Mouse (Mus musculus): ENCODE results near the gene Faah. TPM values are rescaled to one million over a fixed set of nuclear protein-coding genes. Genes with fewer than 3 reads are reported as not detected.
A peak's percentile ranks its signal among the peaks of the same experiment; 100 is the strongest.

The Faah gene
- polyA plus RNA-seq, 1 experiment from 2014 or later: 1.4 TPM

DNA sequence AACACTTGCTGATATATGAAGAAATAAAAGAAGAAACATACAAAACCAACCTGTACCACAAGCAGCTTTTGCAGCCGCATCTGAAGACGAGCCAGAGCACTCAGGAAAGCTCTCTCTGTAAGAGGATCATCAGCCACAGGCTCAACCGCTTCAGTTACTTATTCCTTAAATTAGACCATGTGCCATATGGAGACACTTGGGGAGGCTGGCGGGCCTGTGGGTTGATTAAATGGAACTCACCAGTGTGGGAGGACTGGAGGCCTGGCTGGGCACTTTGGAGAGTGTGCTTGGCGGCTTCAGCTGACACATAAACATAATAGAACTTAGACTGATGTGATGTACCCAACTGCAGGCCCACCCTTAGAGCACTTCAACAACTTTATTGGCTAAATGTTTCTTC is 15.6 kb upstream of the Faah start:
- H3K4me3 ChIP-seq: no peak overlapping the region
- no peaks in the 10 kb centered on the region for H3K9me3 ChIP-seq (replicated peaks)
- DNase-seq (ENCODE audit: low spot score): no peak
- H3K36me3 ChIP-seq: peaks cover 55% of the 10 kb centered on the region
- H3K27ac ChIP-seq (replicated peaks): no peak overlapping the region
- H3K4me1 ChIP-seq: no peaks in the 10 kb centered on the region
- H3K27me3 ChIP-seq (ENCODE audit: low read depth, poor library complexity, severe bottlenecking): no peaks in the 10 kb centered on the region
- 90% methylated on average over 5 of the region's 5 CpGs for WGBS

DNA sequence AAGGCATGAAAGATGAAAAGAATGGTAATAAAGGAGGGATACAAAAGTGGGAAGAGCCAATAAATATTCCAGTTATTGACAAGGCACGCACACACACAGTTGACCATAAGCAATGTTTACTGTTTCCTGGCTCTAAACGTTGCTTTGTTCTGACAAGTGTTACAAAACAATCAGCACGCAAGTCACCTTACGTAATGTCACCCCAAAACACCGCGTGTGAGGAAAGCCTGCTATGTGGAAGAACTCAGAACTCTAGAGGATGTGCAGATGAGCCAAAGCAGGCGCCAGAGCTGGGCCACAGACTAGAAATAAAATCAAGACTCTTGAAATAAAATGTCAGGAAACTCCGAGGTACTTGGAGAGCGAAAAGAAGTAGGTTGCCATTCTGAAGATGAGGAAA is 15.2 kb upstream of the Faah start:
- Histone ChIP-seq H3K36me3 (peaks cover 55% of the 10 kb centered on the region), H3K4me3 (no peak overlapping the region), H3K27me3 (ENCODE audit: low read depth, poor library complexity, severe bottlenecking) (no peaks in the 10 kb centered on the region), H3K27ac (replicated peaks) (no peak overlapping the region), H3K4me1 (no peaks in the 10 kb centered on the region), H3K9me3 (replicated peaks) (no peaks in the 10 kb centered on the region)
- WGBS: 90% methylated on average over 9 of the region's 9 CpGs
- no peak for DNase-seq (ENCODE audit: low spot score)

DNA sequence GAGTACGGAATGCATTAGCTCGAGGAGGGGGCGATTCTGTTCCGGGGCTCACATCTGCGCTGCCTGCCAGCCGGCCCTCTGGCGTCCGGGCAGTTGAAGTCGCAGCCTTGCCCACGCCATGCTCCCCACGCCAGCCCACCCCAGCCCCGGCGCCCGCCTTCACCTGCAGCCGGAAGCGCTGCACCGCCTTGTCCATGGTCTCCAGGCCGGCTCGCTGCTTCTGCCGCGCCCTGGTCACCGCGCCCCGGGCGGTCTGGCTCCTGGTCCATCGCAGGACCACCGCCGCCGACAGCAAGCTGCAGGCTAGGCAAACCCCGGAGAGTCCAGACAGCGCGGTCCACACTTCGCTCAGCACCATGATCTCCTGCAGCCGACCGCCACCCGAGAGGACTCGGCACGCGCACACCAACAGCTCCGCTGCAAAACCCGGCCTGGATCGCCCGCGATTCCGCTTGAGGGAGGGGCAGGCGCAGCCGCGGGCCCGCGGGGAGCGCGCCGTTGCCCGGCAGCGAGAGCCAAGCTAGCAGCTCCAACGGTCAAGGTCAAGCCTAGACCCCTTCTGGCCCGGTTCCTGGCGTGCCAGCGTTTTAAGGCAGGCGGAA is 325 bp downstream of the Faah start:
- Histone ChIP-seq H3K4me1 (peaks cover 26% of the 10 kb centered on the region), H3K27ac (replicated peaks) (peak overlapping the region; percentile 84), H3K4me3 (peak overlapping the region; percentile 79), H3K36me3 (no peaks in the 10 kb centered on the region), H3K27me3 (ENCODE audit: low read depth, poor library complexity, severe bottlenecking) (peaks cover 78% of the 10 kb centered on the region), H3K9me3 (replicated peaks) (no peaks in the 10 kb centered on the region)
- under 1% methylated on average over 60 of the region's 60 CpGs for WGBS
- DNase-seq (ENCODE audit: low spot score): peak; percentile 89

DNA sequence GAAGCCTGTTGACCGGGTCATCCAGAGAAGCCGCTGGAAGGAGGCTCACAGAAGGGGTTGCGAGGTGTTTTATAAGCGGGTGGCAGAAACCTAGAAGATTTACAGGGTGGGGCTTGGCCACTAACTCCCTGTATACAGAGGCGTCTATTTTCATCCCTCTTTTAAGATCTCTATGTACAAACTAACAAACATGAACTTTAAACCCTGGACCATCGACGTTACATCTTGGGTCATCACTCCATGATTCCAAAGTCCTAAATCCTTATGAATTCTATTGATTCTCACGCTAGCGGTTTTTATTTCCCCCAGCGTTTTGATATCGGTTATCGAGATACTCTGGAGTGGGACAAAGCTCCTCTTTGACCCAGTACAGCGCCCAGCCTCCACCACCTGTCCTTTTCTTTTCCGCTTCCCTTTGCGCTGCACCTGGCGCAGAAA is 845 bp downstream of the Faah start:
- Histone ChIP-seq H3K4me3 (peak overlapping the region; percentile 79), H3K27ac (replicated peaks) (peak overlapping the region; percentile 84), H3K36me3 (no peaks in the 10 kb centered on the region), H3K9me3 (replicated peaks) (no peaks in the 10 kb centered on the region), H3K4me1 (peaks cover 26% of the 10 kb centered on the region), H3K27me3 (ENCODE audit: low read depth, poor library complexity, severe bottlenecking) (peaks cover 74% of the 10 kb centered on the region)
- no peak for DNase-seq (ENCODE audit: low spot score)
- WGBS: 11% methylated on average over 16 of the region's 16 CpGs

- WGBS: 69% methylated on average over 3 of the region's 3 CpGs
These were observed 1.3 kb downstream of the Faah start for GRCm38 (mm10) chr4:116016396-116016795.

GRCm38 (mm10) chr4:116015996-116016395 is 1.7 kb downstream of the Faah start:
- H3K9me3 ChIP-seq (replicated peaks): no peaks in the 10 kb centered on the region
- H3K27me3 ChIP-seq (ENCODE audit: low read depth, poor library complexity, severe bottlenecking): peaks cover 74% of the 10 kb centered on the region
- peaks cover 26% of the 10 kb centered on the region for H3K4me1 ChIP-seq
- no peaks in the 10 kb centered on the region for H3K36me3 ChIP-seq
- WGBS: 73% methylated on average over 8 of the region's 8 CpGs
- no peak overlapping the region for H3K4me3 ChIP-seq
- H3K27ac ChIP-seq (replicated peaks): no peak overlapping the region
- DNase-seq (ENCODE audit: low spot score): no peak

More at GRCm38 (mm10) chr4:116016396-116016795, 1.3 kb downstream of the Faah start:
- Histone ChIP-seq H3K9me3 (replicated peaks) (no peaks in the 10 kb centered on the region), H3K36me3 (no peaks in the 10 kb centered on the region), H3K4me1 (peaks cover 26% of the 10 kb centered on the region), H3K4me3 (peak overlapping the region; percentile 79), H3K27ac (replicated peaks) (no peak overlapping the region), H3K27me3 (ENCODE audit: low read depth, poor library complexity, severe bottlenecking) (peaks cover 74% of the 10 kb centered on the region)
- no peak for DNase-seq (ENCODE audit: low spot score)

DNA sequence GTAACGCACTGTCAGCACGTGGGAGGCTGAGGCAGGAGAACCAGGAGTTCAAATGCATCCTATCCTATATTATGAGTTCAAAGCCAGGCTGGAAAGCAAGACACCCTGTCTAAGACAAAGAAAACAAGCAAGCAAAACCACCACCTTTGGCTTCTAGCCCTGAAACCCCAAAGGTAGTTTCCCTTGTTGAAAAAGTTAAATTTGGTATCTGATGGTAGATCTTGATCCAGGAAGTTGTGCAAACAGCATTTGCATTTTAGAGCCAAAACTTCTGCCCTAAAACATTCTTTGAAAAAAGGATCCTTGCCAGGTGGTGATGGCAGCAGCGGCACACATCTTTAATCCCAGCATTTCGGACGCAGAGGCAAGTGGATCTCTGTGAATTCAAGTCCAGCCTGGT is 2.2 kb downstream of the Faah start:
- H3K9me3 ChIP-seq (replicated peaks): no peaks in the 10 kb centered on the region
- 85% methylated on average over 5 of the region's 5 CpGs for WGBS
- peaks cover 74% of the 10 kb centered on the region for H3K27me3 ChIP-seq (ENCODE audit: low read depth, poor library complexity, severe bottlenecking)
- H3K4me1 ChIP-seq: peaks cover 26% of the 10 kb centered on the region
- H3K27ac ChIP-seq (replicated peaks): no peak overlapping the region
- no peaks in the 10 kb centered on the region for H3K36me3 ChIP-seq
- H3K4me3 ChIP-seq: no peak overlapping the region
- no peak for DNase-seq (ENCODE audit: low spot score)

DNA sequence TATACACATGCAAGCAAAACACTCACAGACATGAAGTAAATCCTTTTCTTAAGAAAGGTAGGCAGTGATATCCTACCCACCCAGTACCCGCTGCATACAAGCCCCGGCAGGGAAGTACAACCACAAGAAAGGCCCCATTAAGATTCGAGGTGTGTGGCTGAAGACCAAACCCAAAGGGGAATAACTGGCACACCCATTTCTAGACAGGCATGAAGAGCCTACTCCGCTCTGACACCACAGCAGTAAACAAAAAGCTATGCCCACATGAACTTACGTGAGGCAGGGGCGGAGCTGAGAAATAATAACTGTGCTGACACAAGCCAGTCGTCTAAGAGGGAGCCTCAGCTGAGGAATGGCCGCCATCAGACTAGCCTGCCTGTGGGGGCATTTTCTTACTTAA is 7.5 kb downstream of the Faah start:
- Histone ChIP-seq H3K9me3 (replicated peaks) (no peaks in the 10 kb centered on the region), H3K27me3 (ENCODE audit: low read depth, poor library complexity, severe bottlenecking) (peaks cover 46% of the 10 kb centered on the region), H3K27ac (replicated peaks) (no peak overlapping the region), H3K36me3 (no peaks in the 10 kb centered on the region), H3K4me1 (no peaks in the 10 kb centered on the region), H3K4me3 (no peak overlapping the region)
- WGBS: 83% methylated on average over 8 of the region's 8 CpGs
- no peak for DNase-seq (ENCODE audit: low spot score)

- H3K4me1 ChIP-seq: peaks cover 8% of the 10 kb centered on the region
- WGBS: 69% methylated on average over 4 of the region's 4 CpGs
- peaks cover 27% of the 10 kb centered on the region for H3K27me3 ChIP-seq (ENCODE audit: low read depth, poor library complexity, severe bottlenecking)
- DNase-seq (ENCODE audit: low spot score): no peak
- no peak overlapping the region for H3K27ac ChIP-seq (replicated peaks)
- no peaks in the 10 kb centered on the region for H3K36me3 ChIP-seq
- no peak overlapping the region for H3K4me3 ChIP-seq
- H3K9me3 ChIP-seq (replicated peaks): no peaks in the 10 kb centered on the region
These were observed 16.5 kb downstream of the Faah start for GRCm38 (mm10) chr4:116001206-116001605.

GRCm38 (mm10) chr4:116000671-116001070 is 17.1 kb downstream of the Faah start:
- Histone ChIP-seq H3K27ac (replicated peaks) (no peak overlapping the region), H3K9me3 (replicated peaks) (no peaks in the 10 kb centered on the region), H3K36me3 (no peaks in the 10 kb centered on the region), H3K27me3 (ENCODE audit: low read depth, poor library complexity, severe bottlenecking) (peaks cover 26% of the 10 kb centered on the region), H3K4me3 (no peak overlapping the region), H3K4me1 (peaks cover 8% of the 10 kb centered on the region)
- WGBS: 45% methylated on average over 6 of the region's 6 CpGs
- no peak for DNase-seq (ENCODE audit: low spot score)

- DNase-seq (ENCODE audit: low spot score): no peak
- Histone ChIP-seq H3K9me3 (replicated peaks) (no peaks in the 10 kb centered on the region; the same call in 1 of the 2 replicates), H3K4me1 (no peaks in the 10 kb centered on the region; the same call in 1 of the 2 replicates), H3K27ac (replicated peaks) (no peak overlapping the region), H3K36me3 (no peaks in the 10 kb centered on the region), H3K4me3 (no peak overlapping the region), H3K27me3 (ENCODE audit: low read depth, poor library complexity, severe bottlenecking) (no peaks in the 10 kb centered on the region; the same call in 1 of the 2 replicates)
- WGBS: 80% methylated on average over 4 of the region's 4 CpGs
These were observed 21.0 kb downstream of the Faah start for GRCm38 (mm10) chr4:115996729-115997128.

GRCm38 (mm10) chr4:115995376-115995730 is 22.4 kb downstream of the Faah start:
- H3K27ac ChIP-seq (replicated peaks): no peak overlapping the region
- no peak for DNase-seq (ENCODE audit: low spot score)
- H3K4me3 ChIP-seq: no peak overlapping the region
- H3K27me3 ChIP-seq (ENCODE audit: low read depth, poor library complexity, severe bottlenecking): no peaks in the 10 kb centered on the region
- WGBS: 85% methylated on average over 2 of the region's 2 CpGs
- H3K36me3 ChIP-seq: no peaks in the 10 kb centered on the region
- H3K4me1 ChIP-seq: no peaks in the 10 kb centered on the region
- peaks cover 5% of the 10 kb centered on the region; the same call in 1 of the 2 replicates for H3K9me3 ChIP-seq (replicated peaks)

GRCm38 (mm10) chr4:115994662-115995375 is 22.9 kb downstream of the Faah start:
- Histone ChIP-seq H3K4me3 (no peak overlapping the region), H3K27ac (replicated peaks) (no peak overlapping the region), H3K4me1 (no peaks in the 10 kb centered on the region), H3K27me3 (ENCODE audit: low read depth, poor library complexity, severe bottlenecking) (no peaks in the 10 kb centered on the region), H3K9me3 (replicated peaks) (peaks cover 5% of the 10 kb centered on the region; the same call in 1 of the 2 replicates), H3K36me3 (no peaks in the 10 kb centered on the region)
- DNase-seq (ENCODE audit: low spot score): no peak
- WGBS: 91% methylated on average over 16 of the region's 16 CpGs
